Mouse (Mus musculus) G1E (cell line): ENCODE data around the gene Inhbc.

Experiments
- CTCF ChIP-seq: IDR thresholded peaks from 2 replicates; pipeline ENCODE4 v1.5.1; 2012; ENCODE audit warnings: low read depth, low read length, inconsistent platforms, mixed read lengths
- POLR2AphosphoS5 ChIP-seq: IDR thresholded peaks from 2 replicates; pipeline ENCODE4 v1.6.1; 2012; ENCODE audit warnings: low read depth, low read length, inconsistent platforms; ENCODE audit not compliant: insufficient replicate concordance
- TAL1 ChIP-seq: conservative IDR thresholded peaks from 2 replicates; pipeline ENCODE4 v1.6.1; 2012; ENCODE audit warnings: low read depth, low read length, inconsistent platforms, mixed read lengths

DNA sequence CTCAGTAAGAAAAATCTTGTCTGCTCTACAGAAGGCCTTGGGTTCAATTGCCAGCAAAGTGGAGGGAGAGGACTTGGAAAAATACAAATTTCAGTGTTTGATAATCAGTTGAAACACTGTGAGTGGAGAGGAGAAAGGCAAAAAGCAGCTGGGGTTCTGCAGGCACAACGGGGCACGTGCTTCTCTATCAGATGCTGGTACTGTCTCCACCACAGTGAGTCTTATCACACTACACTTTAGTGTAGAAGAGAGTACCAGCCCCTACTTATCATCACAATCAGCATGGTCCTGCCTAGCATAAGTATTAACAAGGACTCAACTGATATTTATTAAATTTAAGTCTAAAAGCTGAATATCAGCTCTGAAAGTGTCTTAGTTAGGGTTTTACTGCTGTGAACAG, 53.0 kb downstream of the Inhbc start:
- TF ChIP-seq POLR2AphosphoS5, result no peak
- no peak for TF ChIP-seq CTCF
- peak; percentile 30; the same call in 1 of the 2 replicates for TF ChIP-seq TAL1
